Mouse (Mus musculus): ENCODE data around the gene Rims3.
A peak's percentile ranks its signal among the peaks of the same experiment; 100 is the strongest.

The Rims3 gene

GRCm38 (mm10) chr4:120849451-120849850 lies 5.2 kb upstream of the Rims3 start:
- no peak for DNase-seq (ENCODE audit: low spot score in 2 of 2)

- peak; percentile 48 to 58 for DNase-seq (ENCODE audit: low spot score in 2 of 2)
Observed at GRCm38 (mm10) chr4:120850946-120851345, 3.7 kb upstream of the Rims3 start.

- DNase-seq (ENCODE audit: low spot score in 2 of 2), result no peak
Observed at GRCm38 (mm10) chr4:120855360-120856060, 894 bp downstream of the Rims3 start.

- no peak for DNase-seq (ENCODE audit: low spot score in 2 of 2)
Observed at GRCm38 (mm10) chr4:120856376-120856775, 1.8 kb downstream of the Rims3 start.

GRCm38 (mm10) chr4:120859865-120860264 lies 5.2 kb downstream of the Rims3 start:
- DNase-seq (ENCODE audit: low spot score in 2 of 2), result no peak

- no peak for DNase-seq (ENCODE audit: low spot score in 2 of 2)
Observed at GRCm38 (mm10) chr4:120866211-120866610, 11.6 kb downstream of the Rims3 start.

- DNase-seq (ENCODE audit: low spot score in 2 of 2), result no peak
Observed at GRCm38 (mm10) chr4:120868246-120868645, 13.6 kb downstream of the Rims3 start.

GRCm38 (mm10) chr4:120868988-120869387 lies 14.4 kb downstream of the Rims3 start:
- DNase-seq (ENCODE audit: low spot score in 2 of 2), result no peak

GRCm38 (mm10) chr4:120870262-120870748 lies 15.7 kb downstream of the Rims3 start:
- DNase-seq (ENCODE audit: low spot score in 2 of 2), result no peak

GRCm38 (mm10) chr4:120875961-120876360 lies 21.3 kb downstream of the Rims3 start:
- no peak for DNase-seq (ENCODE audit: low spot score in 2 of 2)

- no peak for DNase-seq (ENCODE audit: low spot score in 2 of 2)
Observed at GRCm38 (mm10) chr4:120878728-120879127, 24.1 kb downstream of the Rims3 start.

GRCm38 (mm10) chr4:120879386-120879785 lies 24.8 kb downstream of the Rims3 start:
- DNase-seq (ENCODE audit: low spot score in 2 of 2), result no peak

GRCm38 (mm10) chr4:120880731-120881432 lies 26.3 kb downstream of the Rims3 start:
- DNase-seq (ENCODE audit: low spot score in 2 of 2), result no peak

GRCm38 (mm10) chr4:120882002-120882625 lies 27.5 kb downstream of the Rims3 start:
- no peak for DNase-seq (ENCODE audit: low spot score in 2 of 2)

GRCm38 (mm10) chr4:120885208-120886120 lies 30.8 kb downstream of the Rims3 start:
- no peak for DNase-seq (ENCODE audit: low spot score in 2 of 2)

GRCm38 (mm10) chr4:120886131-120886530 lies 31.5 kb downstream of the Rims3 start:
- DNase-seq (ENCODE audit: low spot score in 2 of 2), result no peak

GRCm38 (mm10) chr4:120886811-120887210 lies 32.2 kb downstream of the Rims3 start:
- no peak for DNase-seq (ENCODE audit: low spot score in 2 of 2)

- peak; percentile 11 to 32 for DNase-seq (ENCODE audit: low spot score in 2 of 2)
Observed at GRCm38 (mm10) chr4:120887381-120888112, 32.9 kb downstream of the Rims3 start.

GRCm38 (mm10) chr4:120888884-120889283 lies 34.3 kb downstream of the Rims3 start:
- no peak for DNase-seq (ENCODE audit: low spot score in 2 of 2)

GRCm38 (mm10) chr4:120890754-120891440 lies 36.3 kb downstream of the Rims3 start:
- no peak for DNase-seq (ENCODE audit: low spot score in 2 of 2)
